Mouse (Mus musculus) hindbrain, embryonic 13.5 days (tissue): ENCODE results near the gene Ptrh1. TPM values are rescaled to one million over a fixed set of nuclear protein-coding genes. Genes with fewer than 3 reads are reported as not detected.

Experiments
- ATAC-seq: fragments of 200-750 bp; cut with Nextera tagmentation; 2 replicates; pipeline ENCODE4 v1.8.0; 2017; ENCODE audit warnings: moderate TSS enrichment; ENCODE audit not compliant: low FRiP score
- H3K27ac ChIP-seq: fragments of 300-500 bp; sonication (generic); 2 replicates; pipeline ENCODE4 v1.5.1; 2015; ENCODE audit warnings: inconsistent platforms, mild to moderate bottlenecking, moderate library complexity
- H3K27me3 ChIP-seq: fragments of 300-500 bp; sonication (generic); 2 replicates; pipeline ENCODE4 v1.6.1; 2015; ENCODE audit warnings: mild to moderate bottlenecking, inconsistent platforms
- H3K36me3 ChIP-seq: fragments of 300-500 bp; sonication (generic); 2 replicates; pipeline ENCODE4 v1.6.1; 2015; ENCODE audit warnings: mild to moderate bottlenecking, inconsistent platforms
- H3K4me1 ChIP-seq: fragments of 300-500 bp; sonication (generic); replicated peaks from 2 replicates; pipeline ENCODE4 v1.6.1; 2015; ENCODE audit warnings: inconsistent platforms
- H3K4me2 ChIP-seq: fragments of 300-500 bp; sonication (generic); 2 replicates; pipeline ENCODE4 v1.6.1; 2015; ENCODE audit warnings: inconsistent platforms, mild to moderate bottlenecking, moderate library complexity
- H3K4me3 ChIP-seq: fragments of 300-500 bp; sonication (generic); 2 replicates; pipeline ENCODE4 v1.5.1; 2015; ENCODE audit warnings: mild to moderate bottlenecking, inconsistent platforms
- H3K9ac ChIP-seq: fragments of 300-500 bp; sonication (generic); 2 replicates; pipeline ENCODE4 v1.6.1; 2015; ENCODE audit warnings: mild to moderate bottlenecking, inconsistent platforms
- H3K9me3 ChIP-seq: fragments of 300-500 bp; sonication (generic); 2 replicates; pipeline ENCODE4 v1.6.1; 2016; ENCODE audit warnings: inconsistent platforms
- WGBS: fragments of 180-500 bp; shearing (Covaris S2); methylation state at CpG from one replicate; pipeline ENCODE4 v1.1.7; 2015; 5-methylcytosine and 5-hydroxymethylcytosine counted together
- polyA plus RNA-seq: library from polyadenylated mRNA; unstranded; fragments of >200 nt; fragmentation: Nextera tagmentation; extraction: Ambion mirVana; gene quantifications from 2 replicates; pipeline ENCODE4 v1.2.1, GENCODE M21; 2015

Gene Ptrh1
- polyA plus RNA-seq, 1 experiment from 2014 or later: 4.5 TPM

DNA sequence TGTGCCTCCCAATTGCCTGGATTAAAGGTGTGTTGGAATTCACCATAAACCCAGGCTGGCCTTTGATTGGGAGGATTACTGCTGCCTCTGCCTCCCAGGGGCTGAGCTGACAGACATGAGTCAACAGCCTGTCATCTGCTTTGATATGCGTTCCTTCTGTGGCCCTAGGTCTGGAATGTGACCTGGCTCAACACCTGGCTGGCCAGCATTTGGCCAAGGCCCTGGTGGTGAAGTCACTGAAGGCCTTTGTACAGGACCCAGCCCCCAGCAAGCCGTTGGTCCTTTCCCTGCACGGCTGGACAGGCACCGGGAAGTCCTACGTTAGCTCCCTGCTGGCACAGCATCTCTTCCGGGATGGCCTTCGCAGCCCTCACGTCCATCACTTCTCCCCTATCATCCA lies 17.1 kb upstream of the Ptrh1 start:
- peak overlapping the region; percentile 30; the same call in 1 of the 2 replicates for H3K27ac ChIP-seq
- H3K9me3 ChIP-seq: no peaks in the 10 kb centered on the region
- peaks cover 60% of the 10 kb centered on the region for H3K36me3 ChIP-seq
- peak overlapping the region; percentile 71; the same call in 1 of the 2 replicates for H3K4me3 ChIP-seq
- peak overlapping the region; percentile 55; the same call in 1 of the 2 replicates for H3K4me2 ChIP-seq
- H3K9ac ChIP-seq: peak overlapping the region; percentile 95; the same call in 1 of the 2 replicates
- 71% methylated on average over 8 of the region's 8 CpGs for WGBS
- no peak for ATAC-seq
- H3K4me1 ChIP-seq: peaks cover 23% of the 10 kb centered on the region
- no peaks in the 10 kb centered on the region for H3K27me3 ChIP-seq

DNA sequence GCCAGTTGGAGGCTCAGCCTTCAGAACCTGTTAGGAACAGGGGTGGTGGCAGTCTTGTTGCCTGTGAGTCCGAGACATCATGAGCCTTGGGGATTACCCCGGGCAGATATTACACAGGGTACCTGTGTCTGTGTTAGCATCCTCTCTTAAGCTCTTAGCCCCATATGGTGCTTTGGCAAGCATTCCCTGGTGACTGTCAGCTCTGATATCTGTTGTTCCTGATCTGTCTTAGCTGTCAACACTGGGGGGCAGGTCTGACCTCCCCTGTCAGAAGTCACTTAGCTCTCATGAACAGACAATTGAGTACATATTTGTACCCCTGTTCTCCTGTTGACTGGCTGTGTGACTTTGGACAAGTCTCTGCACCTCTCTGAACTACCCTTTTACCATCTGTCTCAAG lies 16.6 kb upstream of the Ptrh1 start:
- WGBS: 92% methylated on average over 2 of the region's 2 CpGs
- Histone ChIP-seq H3K4me1 (peaks cover 23% of the 10 kb centered on the region), H3K27me3 (no peaks in the 10 kb centered on the region), H3K36me3 (peaks cover 58% of the 10 kb centered on the region), H3K9me3 (no peaks in the 10 kb centered on the region), H3K9ac (peak overlapping the region; percentile 95; the same call in 1 of the 2 replicates), H3K27ac (peak overlapping the region; percentile 30; the same call in 1 of the 2 replicates), H3K4me3 (no peak overlapping the region), H3K4me2 (no peak overlapping the region)
- no peak for ATAC-seq

DNA sequence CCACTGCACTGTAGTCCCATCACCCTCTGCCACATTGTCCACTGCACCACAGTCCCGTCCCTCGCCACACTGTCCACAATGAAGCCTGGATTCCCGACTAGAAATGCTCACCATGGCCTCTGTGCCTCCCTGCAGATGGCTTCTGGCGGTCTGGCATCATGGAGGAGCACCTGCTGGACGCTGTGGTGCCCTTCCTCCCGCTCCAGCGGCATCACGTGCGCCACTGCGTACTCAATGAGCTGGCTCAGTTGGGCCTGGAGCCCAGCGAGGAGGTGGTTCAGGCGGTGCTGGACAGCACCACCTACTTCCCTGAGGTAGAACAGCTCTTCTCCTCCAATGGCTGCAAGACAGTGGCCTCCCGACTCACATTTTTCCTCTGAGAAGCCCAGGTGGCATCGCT lies 14.2 kb upstream of the Ptrh1 start:
- ATAC-seq: no peak
- Histone ChIP-seq H3K4me1 (peaks cover 23% of the 10 kb centered on the region), H3K4me2 (no peak overlapping the region), H3K36me3 (peaks cover 45% of the 10 kb centered on the region), H3K9me3 (no peaks in the 10 kb centered on the region), H3K27ac (no peak overlapping the region), H3K27me3 (no peaks in the 10 kb centered on the region), H3K4me3 (no peak overlapping the region), H3K9ac (no peak overlapping the region)
- 88% methylated on average over 14 of the region's 14 CpGs for WGBS

DNA sequence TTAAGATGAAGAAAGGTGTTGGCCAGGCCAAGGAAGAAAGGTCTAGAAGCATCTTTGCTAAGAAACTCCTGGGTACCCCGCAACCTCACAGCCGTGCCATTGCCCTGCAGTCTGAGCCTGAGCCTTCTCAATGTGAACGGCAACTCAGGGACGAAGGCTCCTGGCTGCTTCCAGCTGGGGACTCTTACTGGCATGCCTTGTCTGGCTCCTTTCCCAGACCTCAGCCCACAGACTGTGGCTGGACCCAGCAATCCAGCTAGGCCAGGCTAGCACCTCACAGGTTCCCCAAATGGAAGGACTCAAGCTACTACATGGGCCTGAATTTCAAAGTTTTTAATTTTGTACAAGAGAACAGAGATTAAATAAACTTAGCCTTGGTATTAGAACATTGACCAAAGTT lies 13.7 kb upstream of the Ptrh1 start:
- Histone ChIP-seq H3K4me3 (no peak overlapping the region), H3K27me3 (no peaks in the 10 kb centered on the region), H3K4me1 (peaks cover 23% of the 10 kb centered on the region), H3K9ac (no peak overlapping the region), H3K4me2 (no peak overlapping the region), H3K36me3 (peaks cover 45% of the 10 kb centered on the region), H3K9me3 (no peaks in the 10 kb centered on the region), H3K27ac (no peak overlapping the region)
- WGBS: 81% methylated on average over 4 of the region's 4 CpGs
- no peak for ATAC-seq

DNA sequence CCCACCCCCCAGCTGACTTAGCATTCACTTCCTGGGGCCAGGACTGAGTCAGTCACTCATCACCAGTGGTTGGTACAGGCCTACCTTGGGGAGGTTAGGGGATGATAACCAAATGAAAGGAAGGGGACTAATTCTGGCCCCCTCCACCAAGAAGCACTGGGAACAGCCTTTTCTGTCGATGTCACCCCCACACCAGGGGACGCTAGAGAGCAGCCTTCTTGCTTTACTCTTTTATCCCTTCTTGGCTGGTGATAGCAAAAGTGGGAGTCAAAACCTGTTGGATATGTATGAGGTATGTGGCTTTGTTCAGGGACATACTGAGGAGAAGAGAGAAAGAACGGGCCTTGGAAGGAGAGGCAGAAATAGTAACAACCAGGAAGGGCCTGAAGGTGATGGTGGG lies 12.2 kb upstream of the Ptrh1 start:
- Histone ChIP-seq H3K4me3 (no peak overlapping the region), H3K27me3 (no peaks in the 10 kb centered on the region), H3K9me3 (no peaks in the 10 kb centered on the region), H3K9ac (no peak overlapping the region), H3K4me2 (no peak overlapping the region), H3K36me3 (peaks cover 45% of the 10 kb centered on the region), H3K4me1 (peaks cover 24% of the 10 kb centered on the region), H3K27ac (no peak overlapping the region)
- no peak for ATAC-seq
- 81% methylated on average over 3 of the region's 3 CpGs for WGBS

DNA sequence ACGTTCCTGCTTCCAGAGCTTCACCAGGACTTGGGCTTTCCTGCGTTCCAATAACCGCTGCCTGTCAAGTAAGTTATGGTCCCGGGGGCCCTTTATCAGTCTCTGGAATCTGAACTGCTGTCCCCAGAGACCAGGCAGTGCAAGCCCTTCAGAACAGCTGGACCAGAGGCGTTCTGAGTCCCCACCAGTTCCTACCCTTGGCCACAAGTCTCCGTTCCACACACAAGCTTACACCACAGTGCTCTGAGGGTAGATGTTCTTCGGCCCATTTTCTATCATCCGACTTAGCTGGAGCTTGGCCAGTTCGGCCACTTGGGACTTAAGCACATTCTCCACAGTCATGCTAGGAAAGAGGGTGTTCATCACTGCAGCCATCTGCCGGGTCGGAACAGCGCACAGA lies 8.3 kb upstream of the Ptrh1 start:
- Histone ChIP-seq H3K9ac (no peak overlapping the region), H3K4me3 (no peak overlapping the region), H3K36me3 (peaks cover 14% of the 10 kb centered on the region), H3K27me3 (no peaks in the 10 kb centered on the region), H3K4me2 (no peak overlapping the region), H3K4me1 (peaks cover 17% of the 10 kb centered on the region), H3K27ac (no peak overlapping the region), H3K9me3 (no peaks in the 10 kb centered on the region)
- WGBS: 68% methylated on average over 12 of the region's 12 CpGs
- no peak for ATAC-seq

DNA sequence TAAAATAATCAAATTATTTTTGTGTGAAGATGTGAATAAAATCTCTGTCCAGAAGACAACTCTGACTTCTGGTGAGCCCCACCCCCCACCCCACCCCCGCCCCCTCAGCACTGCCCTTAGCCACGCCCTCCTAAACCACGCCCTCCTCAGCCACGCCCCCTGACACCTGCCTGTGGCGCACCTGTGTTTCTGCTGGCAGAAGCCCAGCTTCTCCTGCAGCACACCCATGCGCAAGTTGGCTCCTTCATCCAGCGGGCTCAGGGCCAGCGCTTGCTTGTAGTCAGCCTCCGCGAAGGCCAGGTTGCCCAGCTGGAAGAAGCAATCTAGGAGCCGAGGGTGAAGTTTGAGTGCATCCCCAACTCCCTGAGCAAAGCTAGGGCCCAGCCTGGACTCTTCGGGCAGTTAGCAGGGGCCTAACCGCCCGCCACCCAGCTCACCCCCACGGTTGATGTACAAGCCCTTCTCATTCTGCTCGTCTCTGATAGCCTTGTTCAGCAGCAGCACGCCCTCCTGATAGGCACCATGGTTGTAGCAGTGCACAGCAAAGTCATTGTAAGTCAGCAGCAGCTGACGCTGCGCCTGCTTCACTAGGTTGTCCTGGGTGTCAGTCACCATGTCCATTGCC lies 6.8 kb upstream of the Ptrh1 start:
- H3K4me3 ChIP-seq: no peak overlapping the region
- H3K27me3 ChIP-seq: no peaks in the 10 kb centered on the region
- no peak for ATAC-seq
- WGBS: 59% methylated on average over 19 of the region's 19 CpGs
- H3K4me2 ChIP-seq: no peak overlapping the region
- no peaks in the 10 kb centered on the region for H3K9me3 ChIP-seq
- H3K36me3 ChIP-seq: no peaks in the 10 kb centered on the region
- peaks cover 17% of the 10 kb centered on the region for H3K4me1 ChIP-seq
- H3K9ac ChIP-seq: no peak overlapping the region
- no peak overlapping the region for H3K27ac ChIP-seq

DNA sequence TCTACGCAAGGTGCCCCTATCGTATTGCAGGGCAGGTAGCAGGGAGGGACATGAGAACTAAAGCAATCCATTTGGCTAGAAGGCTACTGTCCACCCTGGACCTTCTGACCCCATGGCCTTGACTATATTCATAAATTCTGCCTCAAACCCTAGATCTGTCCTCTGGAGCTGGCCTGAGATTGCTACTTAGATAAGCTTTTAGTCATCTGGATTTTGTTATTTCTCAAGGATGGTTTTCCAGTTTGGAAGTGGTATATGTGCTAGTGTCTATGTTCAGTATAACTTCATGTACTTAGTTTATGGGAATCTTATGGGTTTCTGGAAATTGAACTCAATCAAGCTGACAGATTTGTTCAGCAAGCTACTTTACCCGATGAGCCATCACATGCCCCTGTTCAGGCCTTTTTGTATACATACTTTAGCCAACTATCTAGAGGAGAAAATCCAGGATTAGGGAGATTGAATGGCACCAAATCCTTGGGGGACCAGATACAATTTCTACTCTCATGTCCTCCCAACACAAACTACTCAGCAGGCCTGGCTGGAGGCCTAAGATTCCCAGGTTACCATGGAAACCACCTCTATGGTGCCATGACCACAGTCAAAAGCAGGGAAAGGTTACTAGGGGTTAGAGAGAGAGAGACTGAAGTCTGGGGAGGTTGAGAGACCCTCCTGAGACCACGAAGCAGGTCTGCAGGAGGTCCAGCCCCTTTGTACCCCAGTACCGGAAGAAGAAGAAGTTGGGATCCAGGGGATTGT lies 6.1 kb upstream of the Ptrh1 start:
- Histone ChIP-seq H3K4me1 (peaks cover 17% of the 10 kb centered on the region), H3K4me3 (no peak overlapping the region), H3K36me3 (no peaks in the 10 kb centered on the region), H3K27me3 (no peaks in the 10 kb centered on the region), H3K9me3 (no peaks in the 10 kb centered on the region), H3K27ac (no peak overlapping the region), H3K4me2 (no peak overlapping the region), H3K9ac (no peak overlapping the region)
- WGBS: 65% methylated on average over 5 of the region's 5 CpGs
- no peak for ATAC-seq

DNA sequence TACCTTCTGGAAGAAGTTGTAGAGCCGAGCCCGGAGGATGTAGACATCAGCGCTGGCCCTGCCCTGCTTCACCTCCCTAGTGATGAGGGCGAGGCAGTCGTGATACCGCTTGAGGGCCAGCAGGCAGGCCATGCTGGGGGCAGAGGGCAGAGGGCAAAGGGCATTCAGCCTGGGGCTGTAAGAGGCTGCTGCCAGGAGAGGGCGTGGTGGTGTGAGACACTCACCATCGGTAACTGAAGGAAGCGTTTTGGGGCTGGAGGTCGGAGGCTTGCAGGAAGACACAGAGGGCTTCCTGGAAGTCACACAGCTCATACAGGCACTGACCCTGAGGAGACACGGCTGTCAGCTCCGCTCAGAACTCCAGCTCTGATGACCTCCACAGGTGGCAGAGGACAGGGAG lies 3.7 kb upstream of the Ptrh1 start:
- WGBS: 37% methylated on average over 12 of the region's 12 CpGs
- no peak overlapping the region for H3K4me2 ChIP-seq

DNA sequence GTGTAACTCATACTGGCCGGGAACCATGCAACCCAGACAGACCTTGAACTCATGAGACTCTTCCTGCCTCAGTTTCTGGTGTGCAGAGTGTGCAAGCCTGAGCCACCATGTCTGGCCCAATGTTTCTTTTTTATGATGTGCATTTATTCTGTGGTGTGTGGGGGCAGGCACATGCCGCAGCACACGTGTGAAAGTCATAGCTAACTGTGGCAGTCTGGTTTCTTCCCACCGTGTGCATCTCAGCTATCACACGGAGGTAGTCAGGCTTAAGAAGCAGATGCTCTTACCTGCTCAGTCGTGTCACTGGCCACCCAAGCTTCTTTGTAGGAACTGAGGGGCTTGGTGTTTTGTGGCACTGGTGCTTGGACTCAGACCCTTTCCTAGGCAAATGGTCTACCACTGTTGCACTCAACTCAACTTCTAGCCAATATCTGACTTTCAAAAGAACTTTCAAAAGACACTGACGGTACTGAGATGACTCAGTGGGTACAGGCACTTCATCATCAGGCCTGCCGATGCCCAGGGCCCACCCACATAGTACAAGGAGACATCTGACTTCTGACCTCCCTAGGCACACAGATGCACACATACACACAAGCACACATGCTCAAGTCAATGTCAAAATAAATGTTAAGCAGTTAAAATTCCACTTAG lies 2.8 kb upstream of the Ptrh1 start:
- peaks cover 12% of the 10 kb centered on the region for H3K27me3 ChIP-seq
- no peak for ATAC-seq
- no peaks in the 10 kb centered on the region for H3K9me3 ChIP-seq
- WGBS: 82% methylated on average over 8 of the region's 8 CpGs
- no peak overlapping the region for H3K27ac ChIP-seq
- peaks cover 25% of the 10 kb centered on the region for H3K4me1 ChIP-seq
- H3K36me3 ChIP-seq: no peaks in the 10 kb centered on the region
- no peak overlapping the region for H3K9ac ChIP-seq
- H3K4me3 ChIP-seq: no peak overlapping the region
- H3K4me2 ChIP-seq: no peak overlapping the region

More for the DNA sequence above, 3.7 kb upstream of the Ptrh1 start:
- ATAC-seq: no peak
- Histone ChIP-seq H3K27ac (no peak overlapping the region), H3K36me3 (no peaks in the 10 kb centered on the region), H3K9ac (no peak overlapping the region), H3K4me3 (no peak overlapping the region), H3K9me3 (no peaks in the 10 kb centered on the region), H3K4me1 (peaks cover 34% of the 10 kb centered on the region), H3K27me3 (peaks cover 8% of the 10 kb centered on the region)

DNA sequence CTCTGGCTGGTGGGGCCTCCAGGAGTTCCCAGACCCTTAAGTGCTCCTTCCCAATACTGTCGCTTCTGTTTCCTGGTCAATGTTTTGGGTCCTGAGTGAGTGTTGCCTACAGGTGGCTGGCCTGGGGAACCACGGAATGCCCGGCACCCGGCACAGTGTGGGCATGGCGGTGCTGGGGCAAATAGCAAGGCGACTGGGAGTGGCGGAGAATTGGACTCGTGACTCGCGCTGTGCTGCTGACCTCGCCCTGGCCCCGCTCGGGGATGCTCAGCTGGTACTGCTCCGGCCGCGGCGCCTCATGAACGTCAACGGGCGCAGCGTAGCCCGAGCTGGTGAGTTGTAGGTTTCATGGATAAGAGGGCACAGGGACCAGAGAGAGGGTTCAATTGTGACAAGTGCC lies 606 bp downstream of the Ptrh1 start:
- no peak for ATAC-seq

DNA sequence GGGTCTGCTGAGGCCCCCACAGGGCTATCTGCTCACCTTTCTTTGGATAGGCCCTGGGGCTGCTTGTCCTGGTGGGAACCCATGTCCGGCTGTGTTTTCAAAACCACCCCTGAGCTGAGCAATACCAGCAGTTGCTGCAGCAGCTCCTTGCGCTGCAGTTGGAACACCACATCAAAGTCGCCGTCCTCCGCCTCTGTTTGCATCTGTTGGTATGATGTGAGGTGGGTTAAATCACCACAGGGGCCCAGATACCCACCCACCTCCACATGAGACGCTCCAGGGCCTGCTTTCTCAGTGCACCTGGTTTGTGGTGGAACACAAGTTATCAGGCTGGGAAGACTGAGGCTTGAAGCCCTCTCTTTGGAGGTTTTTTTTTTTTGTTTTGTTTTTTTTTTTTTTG lies 2.5 kb downstream of the Ptrh1 start:
- Histone ChIP-seq H3K4me1 (peaks cover 18% of the 10 kb centered on the region), H3K36me3 (no peaks in the 10 kb centered on the region), H3K4me2 (no peak overlapping the region), H3K27ac (no peak overlapping the region), H3K9me3 (no peaks in the 10 kb centered on the region), H3K9ac (peak overlapping the region; percentile 24; the same call in 1 of the 2 replicates), H3K4me3 (no peak overlapping the region), H3K27me3 (peaks cover 12% of the 10 kb centered on the region)
- no peak for ATAC-seq
- WGBS: 92% methylated on average over 6 of the region's 6 CpGs

More for the DNA sequence above, 606 bp downstream of the Ptrh1 start:
- Histone ChIP-seq H3K4me2 (peak overlapping the region; percentile 67), H3K4me1 (peaks cover 20% of the 10 kb centered on the region), H3K27me3 (peaks cover 12% of the 10 kb centered on the region), H3K4me3 (peak overlapping the region; percentile 56), H3K9ac (peak overlapping the region; percentile 72), H3K9me3 (no peaks in the 10 kb centered on the region), H3K36me3 (no peaks in the 10 kb centered on the region), H3K27ac (no peak overlapping the region)
- 17% methylated on average over 22 of the region's 22 CpGs for WGBS
